Mouse (Mus musculus): Measurements from ENCODE around the gene Stbd1. TPM values are rescaled to one million over a fixed set of nuclear protein-coding genes. Genes with fewer than 3 reads are reported as not detected.

The Stbd1 gene
- total RNA-seq (2023) = 0.69 and 0.70 TPM in 2 replicates

GRCm38 (mm10) chr5:92602691-92603690 is at the start of gene Stbd1:
Gene Stbd1 (plus strand): TSS chr5:92603041.

GRCm38 (mm10) chr5:92554891-92555511 is 47.8 kb upstream of the Stbd1 start, which contains the start of gene Fam47e:
Gene Fam47e (plus strand): TSS chr5:92555069.

Other genes with a start within 250 kb of the Stbd1 start
- 34.9 and 42.5 TPM in 2 replicates for gene Nup54, start 167.8 kb upstream of the Stbd1 start, total RNA-seq (2023)
- gene Scarb2, start 96.2 kb upstream of the Stbd1 start, total RNA-seq (2023) = 37.4 and 39.0 TPM in 2 replicates
- gene Fam47e, start 48.0 kb upstream of the Stbd1 start, total RNA-seq (2023) = not detected in 2 replicates
- 0.11 and 0.13 TPM in 2 replicates for gene Ccdc158, start 72.2 kb downstream of the Stbd1 start, total RNA-seq (2023)
- not detected in 2 replicates for gene Shroom3, start 80.4 kb downstream of the Stbd1 start, total RNA-seq (2023)

Data from neutrophil, adult 65 days (primary cell).